Mouse (Mus musculus) small intestine, adult 2 months (tissue): ENCODE results near the gene Tnfrsf8. TPM values are rescaled to one million over a fixed set of nuclear protein-coding genes. Genes with fewer than 3 reads are reported as not detected.

Experiments
- H3K27ac ChIP-seq: fragments of 200-500 bp; 2 replicates; pipeline ENCODE4 v1.5.1; 2012; ENCODE audit warnings: low read depth, low read length, control low read depth, inconsistent platforms; ENCODE audit not compliant: insufficient read depth
- H3K27me3 ChIP-seq: fragments of 200-500 bp; 2 replicates; pipeline ENCODE4 v1.6.1; 2012; ENCODE audit warnings: mild to moderate bottlenecking, moderate library complexity, low read length, inconsistent platforms; ENCODE audit not compliant: control insufficient read depth, insufficient read depth
- H3K36me3 ChIP-seq: fragments of 200-500 bp; 2 replicates; pipeline ENCODE4 v1.6.1; 2012; ENCODE audit warnings: mild to moderate bottlenecking, low read length, control low read depth, inconsistent platforms; ENCODE audit not compliant: control insufficient read depth, insufficient read depth
- H3K4me1 ChIP-seq: fragments of 200-500 bp; 2 replicates; pipeline ENCODE4 v1.6.1; 2012; ENCODE audit warnings: low read length, inconsistent platforms, mixed read lengths; ENCODE audit not compliant: control insufficient read depth, insufficient read depth, insufficient read length
- H3K4me3 ChIP-seq: fragments of 200-500 bp; 2 replicates; pipeline ENCODE4 v1.5.1; 2012; ENCODE audit warnings: low read depth, mild to moderate bottlenecking, control low read depth, inconsistent platforms, low read length, moderate library complexity
- CTCF ChIP-seq: fragments of 200-500 bp; IDR thresholded peaks from 2 replicates; pipeline ENCODE4 v1.5.1; 2012; ENCODE audit warnings: low read depth, mild to moderate bottlenecking, control low read depth, inconsistent platforms, low read length, moderate library complexity, mixed read lengths; ENCODE audit not compliant: insufficient replicate concordance, insufficient read length; ENCODE audit errors: extremely low read depth
- POLR2A ChIP-seq: fragments of 200-500 bp; IDR thresholded peaks from 2 replicates; pipeline ENCODE4 v1.6.1; 2012; ENCODE audit warnings: low read depth, mild to moderate bottlenecking, control low read depth, inconsistent platforms, low read length, moderate library complexity
- WGBS: fragments of 180-500 bp; shearing (Covaris S2); methylation state at CpG from one replicate; pipeline ENCODE4 v1.1.7; 2018; 5-methylcytosine and 5-hydroxymethylcytosine counted together
- polyA plus RNA-seq: library from polyadenylated mRNA; depleted of rRNA; stranded (reverse); fragments of >200 nt; gene quantifications from 2 replicates; pipeline ENCODE4 v1.2.3, GENCODE M21; 2012

The Tnfrsf8 gene
- polyA plus RNA-seq, 1 experiment: 0.35 TPM

DNA sequence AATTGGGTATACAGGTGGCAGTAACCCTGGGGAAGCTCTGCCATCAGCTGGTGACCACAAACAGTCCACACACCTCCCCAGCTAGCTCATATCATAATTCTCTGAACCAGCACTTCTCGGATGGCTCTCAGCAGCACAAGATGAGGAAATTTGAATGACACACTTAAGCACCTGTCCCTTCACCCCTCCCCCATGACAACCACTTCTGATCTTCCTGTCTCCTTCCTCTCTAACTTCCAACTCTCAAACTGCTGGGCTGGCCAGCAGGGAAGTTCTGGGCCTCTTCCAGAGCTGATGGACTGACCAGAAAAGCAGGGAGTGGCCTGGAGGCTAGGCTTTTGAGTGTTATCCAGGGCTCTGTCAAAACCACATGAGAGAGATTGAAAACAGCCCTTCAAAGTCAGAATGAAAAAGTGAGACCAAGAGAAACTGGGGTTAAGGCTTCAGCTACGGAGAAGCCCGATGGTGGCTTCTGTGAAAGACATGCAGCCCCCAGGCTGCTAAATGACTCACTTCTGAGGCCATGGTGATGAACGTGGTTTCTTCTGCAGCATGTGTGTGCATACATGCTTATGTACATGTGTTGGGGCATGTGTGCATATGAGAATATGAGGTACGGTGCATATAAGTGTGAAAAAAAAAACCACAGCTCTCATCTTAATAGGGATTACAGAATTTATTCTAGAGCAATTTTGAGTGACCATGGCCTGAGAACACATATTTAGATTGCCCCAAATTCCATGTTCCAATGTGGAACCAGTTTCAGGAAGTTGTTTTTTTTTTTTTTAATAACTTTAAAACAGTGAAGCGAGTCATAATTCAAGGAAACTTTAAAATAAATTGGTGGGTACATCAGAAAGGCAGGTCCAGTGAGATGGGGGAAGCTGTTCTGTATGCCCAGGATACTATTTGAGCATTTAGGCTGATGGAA lies 27.2 kb upstream of the Tnfrsf8 start:
- no peaks in the 10 kb centered on the region for H3K36me3 ChIP-seq

DNA sequence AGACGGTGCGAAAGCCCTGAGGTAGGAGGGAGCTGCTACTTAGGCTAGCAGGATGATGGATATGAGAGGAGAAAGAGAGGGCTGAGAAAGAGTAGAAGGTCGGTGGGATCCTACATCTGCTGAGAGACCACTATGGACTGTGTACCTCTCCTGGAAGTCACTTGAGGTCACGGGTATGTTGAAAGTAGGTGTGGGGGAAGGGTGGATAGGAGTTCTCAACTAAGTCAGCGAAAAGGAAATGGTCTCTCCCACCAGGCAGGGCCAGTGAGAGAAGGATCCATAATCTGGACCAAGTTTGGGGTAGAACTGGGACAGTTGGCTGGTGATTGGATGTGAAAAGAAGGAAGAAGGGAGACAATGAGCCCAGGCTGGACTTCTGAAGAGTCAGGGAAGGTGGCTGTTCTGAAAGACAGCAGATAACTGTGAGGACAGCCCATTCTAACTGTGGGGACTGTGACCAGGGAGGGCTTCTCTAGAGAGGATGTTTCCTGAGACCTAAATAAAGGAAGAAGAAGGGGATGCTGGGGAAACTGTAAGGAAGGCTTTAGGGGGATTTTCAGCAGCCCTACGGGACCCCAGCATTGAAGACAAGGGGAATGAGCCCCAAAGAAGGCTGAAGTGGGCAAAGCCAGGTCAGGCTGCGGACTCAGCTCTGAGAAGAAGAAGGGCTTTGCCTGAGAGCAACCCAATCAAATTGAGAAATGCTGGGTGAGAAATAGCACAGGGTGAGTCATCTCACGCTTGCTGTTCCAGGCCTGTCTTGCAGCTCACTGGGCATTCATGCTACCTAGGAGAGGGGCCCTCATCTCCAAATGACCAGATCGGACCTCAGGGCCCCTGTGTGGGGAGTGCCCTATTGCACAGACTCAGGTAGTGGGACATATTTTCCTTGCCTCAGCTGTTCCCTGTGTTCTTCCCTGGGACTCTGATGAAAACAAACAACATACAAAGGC lies 23.2 kb upstream of the Tnfrsf8 start:
- 82% methylated on average over 9 of the region's 9 CpGs for WGBS
- Histone ChIP-seq H3K27ac (no peak overlapping the region), H3K4me1 (no peaks in the 10 kb centered on the region), H3K36me3 (no peaks in the 10 kb centered on the region), H3K4me3 (no peak overlapping the region), H3K27me3 (no peaks in the 10 kb centered on the region)
- TF ChIP-seq POLR2A: no peak
- TF ChIP-seq CTCF: no peak

More for the DNA sequence above, 27.2 kb upstream of the Tnfrsf8 start:
- Histone ChIP-seq H3K27ac (no peak overlapping the region), H3K4me3 (no peak overlapping the region), H3K4me1 (no peaks in the 10 kb centered on the region), H3K27me3 (no peaks in the 10 kb centered on the region)
- WGBS: 83% methylated on average over 6 of the region's 6 CpGs
- no peak for TF ChIP-seq CTCF
- no peak for TF ChIP-seq POLR2A

DNA sequence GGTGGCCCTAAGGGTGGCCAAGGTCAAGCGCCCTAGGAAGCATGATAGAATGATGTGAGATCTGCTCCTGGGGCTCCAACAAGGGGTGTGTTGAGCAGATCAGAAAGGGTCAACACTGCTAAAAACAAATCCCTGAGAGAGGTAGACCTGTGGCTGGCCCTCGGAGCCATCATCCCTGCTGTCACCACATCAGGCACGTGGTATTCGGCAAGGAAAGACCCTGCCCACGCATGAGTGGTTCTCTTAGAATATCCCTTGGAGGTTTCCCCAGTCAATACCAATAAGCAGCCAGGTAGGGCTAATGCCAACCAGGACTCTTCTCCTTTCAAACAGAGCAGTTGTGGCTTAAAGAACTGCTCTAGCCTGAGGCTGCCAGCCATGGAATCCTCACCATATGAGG lies 21.6 kb upstream of the Tnfrsf8 start:
- no peak for TF ChIP-seq CTCF
- TF ChIP-seq POLR2A: no peak
- WGBS: 89% methylated on average over 5 of the region's 5 CpGs
- Histone ChIP-seq H3K27me3 (no peaks in the 10 kb centered on the region), H3K27ac (no peak overlapping the region), H3K4me3 (no peak overlapping the region), H3K4me1 (no peaks in the 10 kb centered on the region), H3K36me3 (no peaks in the 10 kb centered on the region)

DNA sequence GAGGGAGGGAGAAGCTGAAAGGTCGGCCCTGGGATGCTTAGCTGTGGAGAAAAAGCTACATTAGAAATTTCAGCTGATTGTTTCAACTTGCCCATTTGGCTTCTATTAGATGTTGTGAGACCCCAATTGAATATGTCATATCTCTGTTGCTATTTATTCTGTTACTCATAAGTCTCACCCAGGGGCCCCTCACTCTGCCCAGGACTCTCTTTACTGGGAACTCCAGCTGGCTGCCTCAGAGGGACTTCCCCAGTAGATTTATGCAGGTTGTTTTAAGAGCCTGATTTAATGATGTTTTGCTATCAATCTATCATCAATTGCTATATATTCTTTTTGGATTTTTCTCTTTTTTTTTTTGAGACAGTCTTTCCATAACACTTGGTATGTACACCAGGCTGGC lies 21.1 kb upstream of the Tnfrsf8 start:
- H3K4me1 ChIP-seq: no peaks in the 10 kb centered on the region
- 67% methylated on average over 1 of the region's 1 CpGs for WGBS
- no peak overlapping the region for H3K4me3 ChIP-seq
- no peak overlapping the region for H3K27ac ChIP-seq
- H3K27me3 ChIP-seq: no peaks in the 10 kb centered on the region
- H3K36me3 ChIP-seq: no peaks in the 10 kb centered on the region
- TF ChIP-seq CTCF: no peak
- TF ChIP-seq POLR2A: no peak

DNA sequence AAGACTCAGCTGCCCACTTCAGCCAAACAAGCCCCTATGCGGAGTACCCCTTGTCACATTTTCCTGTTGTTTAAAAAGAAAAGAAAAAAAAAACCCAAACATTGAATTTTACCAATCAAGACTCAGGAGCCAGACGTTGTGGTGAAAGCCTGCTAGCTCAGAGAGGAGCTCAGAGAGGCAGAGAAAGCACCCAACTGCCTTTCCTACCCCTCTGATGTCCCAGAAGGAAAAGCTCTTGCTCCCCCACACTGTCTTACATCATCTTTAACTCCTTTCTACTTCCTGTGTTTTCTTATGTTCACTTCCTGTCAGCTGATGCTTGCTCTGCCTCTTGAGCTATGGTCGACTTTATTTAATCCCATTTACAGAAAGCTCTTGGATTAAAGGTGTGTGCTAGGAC lies 8.7 kb upstream of the Tnfrsf8 start:
- no peak overlapping the region for H3K4me3 ChIP-seq
- WGBS: 60% methylated on average over 3 of the region's 3 CpGs
- H3K27ac ChIP-seq: no peak overlapping the region
- TF ChIP-seq POLR2A (no peak), CTCF (no peak)
- H3K36me3 ChIP-seq: no peaks in the 10 kb centered on the region
- H3K4me1 ChIP-seq: no peaks in the 10 kb centered on the region; the same call in 1 of the 2 replicates
- no peaks in the 10 kb centered on the region for H3K27me3 ChIP-seq

DNA sequence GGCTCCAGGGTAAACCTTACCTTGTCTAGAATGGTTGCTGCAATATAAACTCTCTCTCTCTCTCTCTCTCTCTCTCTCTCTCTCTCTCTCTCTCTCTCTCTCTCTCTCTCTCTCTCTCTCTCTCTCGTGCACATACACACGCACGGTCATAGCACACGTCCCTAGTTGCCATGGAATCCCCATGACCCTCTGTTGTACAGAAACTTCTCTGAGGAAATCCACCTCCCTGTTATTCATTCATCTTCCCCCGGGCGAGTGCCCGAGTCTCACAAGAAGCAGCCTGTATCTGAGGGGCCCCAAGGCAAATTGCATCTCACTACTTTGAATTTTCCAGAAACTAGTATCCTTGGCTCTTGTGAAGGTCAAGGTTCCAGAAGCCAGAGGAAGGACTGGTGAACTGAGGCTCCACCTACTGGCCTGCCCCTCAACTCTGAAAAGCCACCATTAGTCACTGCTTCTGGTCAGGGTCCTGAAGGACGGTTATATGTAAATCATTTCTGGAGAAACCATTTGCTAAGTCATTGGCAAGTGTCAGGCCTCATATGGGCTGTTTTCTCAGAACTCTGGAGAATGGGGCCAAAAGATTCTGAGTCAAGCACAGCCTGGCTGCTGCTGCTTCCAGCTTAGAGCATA lies 8.1 kb upstream of the Tnfrsf8 start:
- Histone ChIP-seq H3K4me1 (no peaks in the 10 kb centered on the region; the same call in 1 of the 2 replicates), H3K36me3 (no peaks in the 10 kb centered on the region), H3K4me3 (no peak overlapping the region), H3K27ac (no peak overlapping the region), H3K27me3 (no peaks in the 10 kb centered on the region)
- 73% methylated on average over 8 of the region's 8 CpGs for WGBS
- TF ChIP-seq POLR2A (no peak), CTCF (no peak)
